Mouse (Mus musculus) MN1 (cell line): ENCODE results near the gene Armh3.
"Not testable (repeated sequence)": the region's sequence is repeated elsewhere in the genome, so short reads cannot be mapped to it uniquely, and the experiment has no call there.

ENCODE experiments used
- DNase-seq: peaks from one replicate; pipeline ENCODE4 v3.0.0-alpha.2; 2016; ENCODE audit warnings: low spot score

The Armh3 gene

DNA sequence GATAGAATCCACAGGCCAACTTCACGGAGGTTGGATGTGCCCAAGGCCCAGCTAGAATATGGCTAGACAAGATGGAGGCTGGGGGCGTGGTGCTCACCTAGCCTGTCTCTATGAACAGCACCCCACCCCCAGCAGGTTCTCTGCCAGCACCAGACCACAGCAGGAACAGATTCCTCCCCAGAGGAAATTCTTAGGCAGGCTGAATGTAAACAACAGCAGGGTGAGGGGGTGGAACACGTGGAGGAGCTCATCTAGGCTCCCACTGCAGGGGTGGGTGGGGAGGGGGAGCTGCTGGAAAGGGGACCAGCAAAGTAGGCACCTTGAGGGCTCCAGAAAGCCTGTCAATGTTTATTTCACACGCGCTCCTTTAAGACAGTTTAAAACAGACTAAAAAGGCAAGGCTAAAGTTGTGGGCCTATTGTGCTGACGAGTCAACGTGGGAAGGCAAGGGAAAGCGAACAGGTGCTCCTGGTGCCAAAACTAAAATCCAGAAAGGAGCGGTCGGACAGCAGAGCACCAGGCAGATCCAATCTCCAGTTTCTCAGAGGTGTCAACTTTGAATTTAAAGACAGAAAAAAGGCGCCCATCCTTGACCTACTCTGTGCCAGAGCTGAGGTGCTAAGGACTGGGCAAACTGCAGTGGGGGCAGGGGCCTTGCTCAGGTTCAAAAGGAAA lies 180.3 kb downstream of the Armh3 start:
- no peak for DNase-seq

DNA sequence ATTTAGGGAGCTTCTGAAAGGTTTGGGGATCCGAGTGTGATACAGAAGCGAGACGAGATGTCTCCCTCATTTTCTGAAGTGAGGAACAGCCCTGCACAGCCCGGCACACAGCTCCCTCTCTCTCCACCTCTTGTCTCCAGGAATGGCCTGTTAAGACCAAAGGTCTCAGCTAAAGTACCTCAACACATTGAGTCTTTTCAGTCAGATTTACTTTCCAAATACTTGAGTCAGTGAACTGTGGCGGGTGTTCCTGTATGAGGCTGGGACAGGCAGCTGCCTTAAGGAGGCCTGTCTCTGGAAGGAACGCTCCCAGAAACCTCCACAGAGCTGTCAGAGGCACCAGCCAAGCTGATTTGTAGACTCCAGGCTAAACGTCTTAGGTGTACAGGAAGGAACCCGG lies 181.6 kb downstream of the Armh3 start:
- no peak for DNase-seq

DNA sequence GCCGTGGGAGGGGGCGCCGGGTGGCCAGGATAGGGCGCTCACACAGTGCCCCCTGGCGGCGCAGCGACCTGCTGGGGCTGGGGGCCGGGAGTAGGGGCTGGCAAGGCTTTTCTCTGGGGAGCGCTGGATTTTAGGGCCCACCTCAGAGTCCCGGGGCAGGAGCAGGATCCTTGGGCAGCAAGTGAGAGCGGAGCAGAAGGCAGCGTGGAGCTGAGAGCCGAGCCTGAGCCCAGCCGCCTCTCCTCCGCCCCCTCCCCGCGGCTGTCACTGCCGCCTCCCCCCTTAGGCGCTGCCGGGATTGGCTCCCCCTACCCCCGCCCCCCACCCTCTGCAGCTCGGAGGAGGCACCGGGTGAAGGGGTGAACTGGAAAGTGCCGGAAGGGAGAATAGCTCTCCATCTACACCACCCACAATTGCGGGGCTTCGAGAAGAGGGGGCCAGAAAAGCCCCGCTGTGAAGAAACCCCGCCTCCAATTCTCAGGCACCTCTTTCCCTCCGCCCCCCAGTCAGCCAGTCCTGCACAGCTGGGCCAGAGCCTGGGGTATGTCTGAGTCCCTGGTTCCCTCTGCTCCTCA lies 182.4 kb downstream of the Armh3 start, which contains the start of gene Kcnip2:
Kcnip2 (minus strand) TSS at position 231 of the 575 bp plus-strand sequence.
- no peak for DNase-seq

DNA sequence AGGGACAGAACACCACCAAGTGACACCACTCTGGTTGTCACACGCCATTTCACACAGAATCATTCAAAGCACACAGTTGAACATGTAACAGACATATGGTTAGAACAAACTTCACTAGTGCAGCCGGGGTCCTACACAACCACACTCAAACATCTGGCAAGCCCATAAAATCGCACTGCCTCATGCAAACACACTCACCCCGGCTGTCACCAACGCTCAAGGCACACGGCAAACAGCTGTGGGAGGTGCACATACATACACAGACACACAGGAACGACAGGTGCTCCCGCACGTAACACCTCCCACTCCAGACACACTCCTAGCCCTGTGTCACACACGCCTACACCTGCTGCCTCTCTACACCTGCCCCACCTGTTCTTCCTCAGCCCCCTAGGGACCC lies 183.1 kb downstream of the Armh3 start:
- no peak for DNase-seq

DNA sequence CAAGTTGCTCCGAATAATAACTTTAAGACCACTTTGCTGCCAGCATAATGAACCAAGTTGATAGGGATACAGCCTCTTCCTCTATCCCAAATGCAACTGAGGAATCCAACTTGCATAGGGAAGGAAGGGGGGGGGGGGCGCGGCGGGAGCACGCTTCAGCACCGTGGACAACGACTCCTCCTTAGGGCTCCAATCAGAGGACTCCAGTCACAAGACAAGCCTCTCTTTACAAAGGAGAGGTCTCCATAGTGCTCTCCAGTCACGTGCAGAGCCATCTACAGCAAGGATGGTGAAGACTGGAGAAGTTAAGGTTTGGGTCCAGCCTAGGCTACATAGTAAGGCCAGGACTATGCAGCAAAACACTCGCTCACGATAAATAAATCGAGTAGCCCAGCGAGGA lies 184.5 kb downstream of the Armh3 start:
- no peak for DNase-seq

DNA sequence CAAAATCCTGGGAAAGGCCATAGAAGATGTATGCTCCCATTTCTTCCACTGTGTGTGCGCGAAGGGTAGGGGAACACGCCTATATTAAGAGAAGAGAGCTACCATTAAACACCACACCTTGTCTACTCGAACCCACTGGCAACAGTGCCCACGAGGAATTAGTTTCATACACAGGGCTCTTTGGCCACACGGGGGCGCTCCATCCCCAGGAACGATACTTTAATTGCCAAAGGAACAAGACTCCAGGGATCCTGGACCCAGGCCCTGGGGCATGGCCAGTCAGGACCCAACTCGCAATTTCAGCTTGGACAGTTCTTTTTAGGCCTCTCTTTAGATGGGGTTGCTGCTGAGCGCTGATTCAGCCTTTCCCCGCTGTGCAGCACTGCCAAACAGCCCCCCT lies 185.0 kb downstream of the Armh3 start:
- peak; percentile 73 for DNase-seq

DNA sequence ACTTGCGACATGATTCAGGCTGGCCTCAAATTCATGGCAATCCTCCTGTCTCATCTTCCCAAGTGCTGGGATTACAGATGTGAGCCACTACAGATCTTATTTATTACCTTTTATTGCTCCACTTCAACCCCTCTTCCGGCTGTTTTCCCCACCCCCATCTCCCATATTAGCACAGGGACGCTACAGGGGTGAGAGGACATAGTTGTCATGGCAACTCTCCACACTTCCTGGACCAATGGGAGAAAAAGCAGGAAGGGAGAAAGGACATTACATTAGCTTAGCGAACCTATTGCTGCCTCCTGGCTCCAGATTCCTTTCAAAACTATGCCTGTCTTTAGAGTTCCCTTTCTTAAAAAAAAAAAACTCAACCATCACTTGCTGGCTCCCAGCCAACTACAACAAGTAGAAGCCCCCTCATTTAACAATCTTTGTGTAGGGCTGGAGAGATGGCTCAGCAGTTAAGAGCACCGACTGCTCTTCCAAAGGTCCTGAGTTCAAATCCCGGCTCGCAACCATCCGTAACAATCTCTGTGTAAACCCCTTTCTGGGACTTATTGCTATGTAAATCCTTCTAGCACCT lies 185.5 kb downstream of the Armh3 start:
- DNase-seq, result peak; percentile 40

DNA sequence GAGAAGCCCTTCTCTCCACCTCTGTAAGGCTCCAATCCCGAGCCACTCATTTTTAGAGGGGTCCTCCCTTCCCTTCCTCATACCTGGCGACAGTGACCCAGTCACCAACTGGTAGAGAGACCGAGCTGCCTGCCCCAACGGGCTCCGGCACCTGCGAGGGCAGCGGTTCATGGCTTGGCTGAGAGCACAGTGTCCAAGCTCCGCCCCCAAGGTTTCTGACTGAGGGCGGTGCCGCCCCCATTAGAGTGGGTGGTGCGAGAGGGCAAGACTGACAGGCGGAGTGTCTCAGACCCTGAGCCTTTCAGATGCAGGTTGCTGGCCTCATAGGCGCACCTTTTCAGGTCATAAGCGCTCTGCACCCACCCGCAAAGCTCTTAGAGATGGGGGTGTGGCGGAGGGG lies 186.2 kb downstream of the Armh3 start:
- DNase-seq, result peak; percentile 62

DNA sequence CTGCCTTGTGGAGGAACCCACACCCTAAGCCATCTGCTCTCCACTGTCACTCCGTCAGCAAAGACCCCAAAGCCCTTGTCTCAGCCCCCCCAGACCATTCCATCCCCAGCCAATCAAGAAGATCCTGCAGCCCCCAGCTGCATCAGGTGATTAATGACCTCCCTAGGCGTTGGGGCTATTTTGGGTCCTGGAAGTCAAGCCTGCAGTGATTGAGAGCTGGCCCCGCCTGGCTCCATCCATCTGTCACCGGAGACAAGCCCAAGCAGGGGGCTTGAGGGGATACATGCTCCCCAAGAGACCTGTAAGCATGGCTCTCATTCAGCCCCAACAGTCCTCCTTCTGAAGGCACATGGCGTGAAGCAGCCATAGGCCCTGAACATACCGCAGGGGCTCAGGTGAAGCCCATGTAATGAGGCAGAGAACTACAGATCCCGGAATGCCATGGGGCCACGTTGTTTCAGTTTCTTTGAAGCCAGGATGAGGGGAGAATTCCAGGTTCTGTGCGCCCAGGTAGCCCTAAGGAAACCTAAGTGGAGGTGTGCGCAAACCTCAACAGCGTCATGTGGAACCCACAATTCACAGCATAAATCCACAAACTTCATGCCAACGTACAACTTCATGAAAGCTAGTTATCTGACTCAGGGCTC lies 187.1 kb downstream of the Armh3 start:
- DNase-seq, result no peak

DNA sequence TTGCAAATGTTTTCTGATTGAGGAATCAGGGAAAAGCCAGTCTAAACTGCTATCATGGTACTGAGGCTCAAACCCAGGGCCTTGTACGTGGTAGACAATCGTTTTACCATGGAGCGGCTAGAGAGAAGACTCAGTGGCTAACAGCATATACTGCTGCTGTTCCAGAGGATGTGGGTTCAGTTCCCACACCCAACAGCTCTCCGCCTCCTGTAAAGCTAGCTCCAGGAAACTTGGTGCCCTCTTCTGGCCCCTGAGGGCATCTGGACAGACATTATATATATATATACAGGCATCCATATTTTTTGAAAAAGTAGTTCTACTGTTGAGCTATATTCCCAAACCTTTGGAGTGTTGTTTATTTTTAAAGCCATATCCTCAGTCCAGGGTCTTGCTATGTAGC lies 190.6 kb downstream of the Armh3 start:
- DNase-seq, result no peak

DNA sequence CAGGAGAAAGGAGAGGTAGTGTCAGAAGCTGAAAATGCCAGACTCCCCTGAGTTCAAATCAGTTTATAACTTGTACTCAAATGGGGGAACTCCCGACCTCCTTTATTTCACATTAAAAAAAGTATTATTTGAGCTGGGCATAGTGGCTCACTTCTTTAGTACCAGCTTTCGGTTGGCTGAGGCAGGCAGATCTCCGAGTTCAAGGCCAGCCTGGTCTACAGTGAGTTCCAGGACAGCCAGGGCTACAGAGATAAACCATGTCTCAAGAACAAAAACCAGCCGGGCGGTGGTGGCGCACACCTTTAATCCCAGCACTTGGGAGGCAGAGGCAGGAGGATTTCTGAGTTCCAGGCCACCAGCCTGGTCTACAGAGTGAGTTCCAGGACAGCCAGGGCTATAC lies 192.5 kb downstream of the Armh3 start:
- DNase-seq, result not testable (repeated sequence)

DNA sequence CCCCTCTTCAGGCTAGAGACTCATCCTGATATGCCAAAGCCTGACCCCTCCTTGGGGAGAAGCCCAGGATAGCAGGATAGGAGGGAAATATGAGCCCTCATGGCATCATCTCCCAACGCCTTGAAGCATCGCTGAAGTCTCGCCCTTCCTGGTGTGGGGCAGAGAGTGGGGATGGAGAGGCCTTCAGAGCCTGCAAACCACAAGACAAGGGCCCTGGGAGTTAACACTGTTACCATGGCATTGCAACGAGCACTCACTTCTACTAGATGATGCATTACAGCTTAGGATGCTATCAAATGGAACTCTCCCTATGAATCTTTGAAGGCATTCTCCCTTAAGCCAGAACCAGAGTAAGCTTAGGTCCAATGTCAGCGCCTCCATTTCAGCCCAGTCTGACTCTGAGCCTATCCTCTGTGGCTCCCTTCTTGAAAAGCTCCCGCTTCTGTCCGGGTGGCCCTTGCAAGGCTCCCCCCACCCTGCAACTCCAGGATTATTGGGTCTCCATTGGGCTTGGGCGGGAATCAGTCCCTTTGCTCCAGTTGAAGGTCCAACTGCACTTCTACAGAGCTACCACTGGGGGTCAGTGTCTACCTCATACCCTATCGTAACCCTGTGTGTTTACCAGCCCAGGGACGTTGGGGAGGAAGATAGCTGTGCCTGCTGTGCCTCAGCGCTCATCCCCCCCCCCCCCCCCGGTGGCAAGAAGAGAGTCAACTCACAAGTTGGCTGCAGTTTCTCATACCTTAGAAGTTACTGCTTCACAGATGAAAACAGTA lies 193.5 kb downstream of the Armh3 start:
- DNase-seq, result peak; percentile 49

DNA sequence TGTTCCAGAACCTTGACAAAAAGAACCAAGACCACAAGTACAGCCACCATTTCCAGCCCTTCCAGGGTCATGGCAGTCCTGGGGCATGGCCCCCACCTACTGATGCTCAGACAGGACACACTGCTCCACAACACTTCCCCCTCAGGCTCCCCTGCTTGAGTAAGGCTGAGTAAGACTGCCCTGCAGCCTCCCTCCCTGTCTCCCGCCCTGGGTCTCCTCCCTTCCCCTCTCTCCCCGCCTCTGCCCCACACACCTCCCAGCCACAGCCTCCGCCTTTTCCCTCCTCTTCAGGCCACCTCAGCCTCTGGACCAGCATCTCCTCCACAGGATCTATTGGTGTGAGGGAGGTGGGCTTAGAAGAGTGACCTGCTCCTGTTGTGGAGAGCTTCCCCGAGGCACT lies 194.9 kb downstream of the Armh3 start:
- DNase-seq, result no peak

DNA sequence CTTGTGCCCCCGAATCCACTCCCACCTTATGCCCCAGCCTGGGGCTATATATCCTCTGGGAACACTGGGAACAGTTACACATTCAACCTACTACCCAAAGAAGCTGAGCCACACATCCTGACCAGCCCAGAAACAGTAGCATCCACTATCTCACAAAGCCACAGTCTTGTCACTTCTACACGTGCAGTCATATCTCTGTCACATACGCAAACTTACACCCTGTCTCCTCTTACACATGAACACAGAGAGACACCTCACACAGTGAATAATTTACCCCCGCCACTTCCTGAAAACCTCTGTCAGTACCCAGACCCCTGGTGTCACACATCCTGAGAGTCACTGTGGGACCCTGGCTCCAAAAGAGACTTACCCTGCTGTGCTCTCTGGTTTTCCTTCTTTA lies 195.6 kb downstream of the Armh3 start:
- DNase-seq, result no peak

DNA sequence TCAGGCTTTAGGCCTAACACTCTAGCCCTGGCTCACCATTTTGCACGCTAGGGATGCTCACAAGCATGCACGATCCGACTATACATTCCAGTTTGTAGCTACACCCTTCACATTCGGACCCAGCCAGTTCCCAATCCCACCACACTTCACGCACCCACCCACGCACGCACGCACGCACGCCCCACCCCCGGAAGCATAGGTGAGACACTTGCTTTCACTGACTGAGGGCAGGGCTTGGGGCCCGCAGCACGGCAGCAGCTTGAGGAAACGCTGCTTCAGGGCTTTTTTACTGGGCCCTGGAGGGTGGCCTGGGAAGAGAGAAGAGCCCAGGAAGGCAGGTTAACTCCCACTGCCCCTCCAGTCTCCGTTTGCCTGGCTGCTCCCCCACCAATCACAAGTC lies 201.4 kb downstream of the Armh3 start:
- DNase-seq, result no peak

DNA sequence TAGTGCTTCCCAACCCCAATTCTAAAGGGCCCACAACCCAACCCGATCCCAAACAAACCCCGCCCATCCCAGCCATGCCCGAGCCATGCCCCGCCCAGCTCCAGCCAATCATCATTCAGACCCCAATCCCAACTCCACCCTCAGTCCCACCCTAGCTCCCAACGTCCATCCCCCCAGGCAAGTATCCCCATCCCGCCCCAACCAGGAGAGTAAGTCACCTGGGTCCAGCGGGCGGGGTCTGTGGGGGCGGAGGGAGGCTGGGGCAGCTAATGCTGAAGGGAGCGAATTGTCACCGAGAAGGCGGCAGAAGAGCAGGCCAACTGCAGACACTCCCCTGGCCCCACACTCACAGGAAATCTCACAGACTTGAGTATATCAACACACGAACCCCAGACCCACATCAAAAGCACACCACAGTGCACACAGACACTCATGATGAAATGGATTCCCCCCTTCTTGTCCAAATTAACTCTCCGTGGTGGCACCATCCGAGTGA lies 202.2 kb downstream of the Armh3 start:
- no peak for DNase-seq

DNA sequence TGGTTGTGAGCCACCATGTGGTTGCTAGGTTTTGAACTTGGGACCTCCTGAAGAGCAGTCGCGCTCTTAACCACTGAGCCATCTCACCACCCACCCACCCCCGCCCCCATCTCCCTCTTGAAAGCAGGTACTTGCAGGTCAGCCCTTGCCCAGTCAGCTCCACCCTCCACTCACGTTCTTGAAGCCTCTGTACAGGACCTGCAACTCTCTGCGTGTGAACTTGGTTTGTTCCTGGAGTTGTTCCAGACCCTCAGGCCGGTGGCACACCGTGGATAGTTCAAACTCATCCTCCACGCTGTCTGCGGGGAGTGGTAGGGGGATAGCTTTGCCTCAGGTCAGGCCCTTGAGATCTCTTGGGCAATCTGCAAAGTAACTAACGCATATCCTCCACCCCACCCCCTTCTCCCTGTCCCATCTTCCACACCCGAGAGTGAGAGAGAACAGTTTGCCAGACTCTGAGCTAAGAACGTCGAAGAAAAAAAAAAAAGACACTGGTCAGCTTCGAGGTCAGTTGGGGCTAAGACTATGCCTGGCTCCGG lies 202.8 kb downstream of the Armh3 start:
- DNase-seq, result no peak

DNA sequence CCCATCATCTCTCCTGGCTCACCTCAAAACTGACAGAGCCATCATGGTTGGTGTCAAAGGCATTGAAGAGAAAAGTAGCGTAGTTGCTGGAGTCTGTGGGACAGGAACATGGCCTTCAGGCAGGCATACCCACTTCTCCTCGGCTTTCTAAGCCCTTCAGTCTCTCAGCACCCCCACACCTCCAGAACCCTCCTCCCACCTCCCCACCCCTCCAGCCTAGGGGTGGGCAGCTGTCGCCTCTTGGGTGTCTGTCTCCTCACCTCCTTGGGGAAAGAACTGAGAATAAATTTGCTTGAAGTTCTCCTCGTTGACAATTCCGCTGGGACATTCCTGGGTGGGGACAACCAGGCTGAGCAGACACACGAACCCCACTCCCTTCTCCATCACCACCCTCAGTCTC lies 203.6 kb downstream of the Armh3 start:
- no peak for DNase-seq

DNA sequence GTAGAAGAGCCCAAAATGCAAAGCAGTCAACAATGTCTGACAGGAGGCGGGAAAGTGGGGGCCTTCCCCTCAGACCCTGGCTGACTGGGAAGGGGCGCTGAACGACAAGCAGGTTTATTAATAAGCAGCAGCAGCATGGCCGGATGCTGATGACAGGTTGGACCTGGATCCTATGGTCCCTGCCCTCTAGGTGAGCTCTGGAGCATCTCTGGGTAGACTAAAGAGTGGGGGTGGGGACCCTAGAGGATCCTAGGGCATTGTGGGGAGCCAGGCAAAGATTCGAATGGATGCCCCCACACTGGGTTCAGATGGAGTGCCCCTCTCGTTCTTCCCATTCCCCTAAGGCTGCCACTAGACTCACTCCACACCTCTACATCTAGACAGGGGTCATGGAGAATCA lies 205.9 kb downstream of the Armh3 start:
- no peak for DNase-seq

DNA sequence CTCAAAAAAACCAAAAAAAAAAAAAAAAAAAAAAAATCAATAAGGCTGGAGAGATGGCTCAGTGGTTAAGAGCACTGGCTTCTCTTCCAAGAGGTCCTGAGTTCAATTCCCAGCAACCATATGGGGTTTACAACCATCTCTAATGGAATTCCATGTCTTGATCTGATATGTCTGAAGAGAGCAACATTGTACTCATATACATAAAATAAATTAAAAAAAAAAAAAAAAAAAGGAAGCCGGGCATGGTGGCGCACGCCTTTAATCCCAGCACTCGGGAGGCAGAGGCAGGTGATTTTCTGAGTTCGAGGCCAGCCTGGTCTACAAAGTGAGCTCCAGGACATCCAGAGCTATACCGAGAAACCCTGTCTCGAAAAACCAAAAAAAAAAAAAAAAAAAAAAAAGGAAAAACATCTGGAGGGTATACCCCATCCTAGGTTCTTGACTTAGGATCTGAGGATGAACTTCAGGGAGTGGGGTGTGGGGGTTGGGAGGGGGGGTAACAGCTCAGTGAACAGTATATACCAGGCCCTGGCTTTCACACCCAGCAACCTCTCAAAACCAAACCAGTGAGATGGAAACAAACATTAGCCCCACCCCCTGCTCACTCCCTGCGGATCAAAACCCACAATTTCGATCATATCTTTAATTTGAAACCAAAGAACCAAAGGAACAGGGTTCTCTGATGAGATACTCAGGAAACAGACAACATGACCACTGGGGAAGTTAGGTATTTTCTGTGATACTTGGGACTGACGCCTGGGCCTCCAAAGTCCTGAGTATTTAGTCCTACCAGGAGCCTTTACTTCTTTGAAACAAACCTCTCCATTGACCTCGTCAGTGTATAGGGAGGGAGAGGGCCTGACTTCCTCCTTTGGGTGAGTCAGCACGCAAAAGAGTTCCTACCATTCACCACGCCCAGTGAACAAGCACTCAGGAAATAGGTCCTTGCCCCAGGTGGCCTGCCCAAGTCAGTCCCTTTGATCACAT lies 208.1 kb downstream of the Armh3 start:
- no peak for DNase-seq

DNA sequence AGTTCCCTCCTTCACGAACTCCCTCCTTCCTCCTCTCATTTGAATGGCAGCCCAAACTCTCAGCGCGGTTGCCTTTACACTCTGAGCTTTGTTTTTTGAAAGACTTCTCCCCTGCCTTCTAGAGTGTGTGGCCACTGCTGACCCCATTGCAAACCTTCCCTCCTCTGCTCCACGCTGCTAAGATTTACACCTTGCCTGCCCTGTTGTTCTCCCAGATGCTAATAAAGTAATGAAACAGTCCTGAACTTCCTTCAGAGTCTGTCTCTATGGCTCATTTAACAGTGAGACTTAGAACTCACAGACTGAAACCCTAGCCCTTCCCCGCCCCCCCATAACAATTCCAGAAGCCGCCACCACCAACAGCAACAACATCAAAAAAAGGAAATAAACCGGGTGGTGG lies 208.9 kb downstream of the Armh3 start:
- no peak for DNase-seq
